Mouse (Mus musculus): ENCODE measurements around the gene Syde2.

- no peak for TF ChIP-seq CTCF (IDR thresholded peaks at IDR 0.05)
- no peak for TF ChIP-seq POLR2A (IDR thresholded peaks at IDR 0.05; ENCODE audit: insufficient read depth, low read depth, low read length)
- TF ChIP-seq EP300 (IDR thresholded peaks at IDR 0.05; ENCODE audit: insufficient read depth, low read depth, low read length), result no peak
These were observed 41.6 kb downstream of the Syde2 start for GRCm38 (mm10) chr3:146029234-146029633.
